Mouse (Mus musculus): ENCODE measurements at regions not wholly inside any gene's neighbourhood (a gene's known extent, or its start where the extent isn't known, plus 50 kb on each side); places are given as distances from the start of the nearest gene placed in this dataset.

- no peak overlapping the region for H3K4me3 ChIP-seq (replicated peaks; ENCODE audit: low read depth, low read length)
- no peak overlapping the region for H3K27ac ChIP-seq
- 0% methylated on average over 1 of the region's 1 CpGs for WGBS
- H3K36me3 ChIP-seq (ENCODE audit: insufficient read depth, low read length): no peaks in the 10 kb centered on the region
- DNase-seq (ENCODE audit: low spot score) (no peak), ATAC-seq (replicated peaks; ENCODE audit: low FRiP score, low read depth) (no peak)
- no peaks in the 10 kb centered on the region for H3K9me3 ChIP-seq (replicated peaks; ENCODE audit: low read length)
- no peaks in the 10 kb centered on the region for H3K27me3 ChIP-seq (ENCODE audit: insufficient read depth, low read length)
- no peak for TF ChIP-seq CTCF (IDR thresholded peaks at IDR 0.05; ENCODE audit: low read depth)
- H3K4me2 ChIP-seq (ENCODE audit: low read length): no peak overlapping the region
- 0 out of 2 replicates have a peak, but pooled peaks cover 4% of the 10 kb centered on the region for H3K4me1 ChIP-seq (replicated peaks; ENCODE audit: insufficient read depth, low read length)
- no peak overlapping the region for H3K9ac ChIP-seq (ENCODE audit: low read depth, low read length)
Observed at GRCm38 (mm10) chr12:9173680-9174079, 143.9 kb downstream of the Ttc32 start.

GRCm38 (mm10) chr12:9174327-9174726, 144.5 kb downstream of the Ttc32 start:
- no peak for TF ChIP-seq CTCF (IDR thresholded peaks at IDR 0.05; ENCODE audit: low read depth)
- DNase-seq (ENCODE audit: low spot score) (peak; percentile 54), ATAC-seq (replicated peaks; ENCODE audit: low FRiP score, low read depth) (no peak)
- Histone ChIP-seq H3K4me2 (ENCODE audit: low read length) (no peak overlapping the region), H3K9ac (ENCODE audit: low read depth, low read length) (no peak overlapping the region), H3K36me3 (ENCODE audit: insufficient read depth, low read length) (no peaks in the 10 kb centered on the region), H3K9me3 (replicated peaks; ENCODE audit: low read length) (no peaks in the 10 kb centered on the region), H3K4me1 (replicated peaks; ENCODE audit: insufficient read depth, low read length) (0 out of 2 replicates have a peak, but pooled peaks cover 4% of the 10 kb centered on the region), H3K27ac (no peak overlapping the region), H3K4me3 (replicated peaks; ENCODE audit: low read depth, low read length) (no peak overlapping the region), H3K27me3 (ENCODE audit: insufficient read depth, low read length) (no peaks in the 10 kb centered on the region)
- WGBS: 27% methylated on average over 9 of the region's 9 CpGs

- no peaks in the 10 kb centered on the region for H3K36me3 ChIP-seq (ENCODE audit: insufficient read depth, low read length)
- H3K9ac ChIP-seq (ENCODE audit: low read depth, low read length): no peak overlapping the region
- no peak for TF ChIP-seq CTCF (IDR thresholded peaks at IDR 0.05; ENCODE audit: low read depth)
- 6% methylated on average over 2 of the region's 2 CpGs for WGBS
- no peak overlapping the region for H3K27ac ChIP-seq
- no peak overlapping the region for H3K4me3 ChIP-seq (replicated peaks; ENCODE audit: low read depth, low read length)
- H3K4me1 ChIP-seq (replicated peaks; ENCODE audit: insufficient read depth, low read length): 0 out of 2 replicates have a peak, but pooled peaks cover 4% of the 10 kb centered on the region
- ATAC-seq (replicated peaks; ENCODE audit: low FRiP score, low read depth): no peak
- H3K9me3 ChIP-seq (replicated peaks; ENCODE audit: low read length): no peaks in the 10 kb centered on the region
- no peaks in the 10 kb centered on the region for H3K27me3 ChIP-seq (ENCODE audit: insufficient read depth, low read length)
- no peak overlapping the region for H3K4me2 ChIP-seq (ENCODE audit: low read length)
- no peak for DNase-seq (ENCODE audit: low spot score)
Observed at GRCm38 (mm10) chr12:9176198-9176597, 146.4 kb downstream of the Ttc32 start.

- H3K9me3 ChIP-seq (replicated peaks; ENCODE audit: low read length): no peaks in the 10 kb centered on the region
- H3K4me2 ChIP-seq (ENCODE audit: low read length): no peak overlapping the region
- ATAC-seq (replicated peaks; ENCODE audit: low FRiP score, low read depth) (no peak), DNase-seq (ENCODE audit: low spot score) (no peak)
- no peak for TF ChIP-seq CTCF (IDR thresholded peaks at IDR 0.05; ENCODE audit: low read depth)
- H3K36me3 ChIP-seq (ENCODE audit: insufficient read depth, low read length): no peaks in the 10 kb centered on the region
- H3K27me3 ChIP-seq (ENCODE audit: insufficient read depth, low read length): no peaks in the 10 kb centered on the region
- WGBS: 23% methylated on average over 4 of the region's 4 CpGs
- no peak overlapping the region for H3K4me3 ChIP-seq (replicated peaks; ENCODE audit: low read depth, low read length)
- no peak overlapping the region for H3K9ac ChIP-seq (ENCODE audit: low read depth, low read length)
- H3K4me1 ChIP-seq (replicated peaks; ENCODE audit: insufficient read depth, low read length): 0 out of 2 replicates have a peak, but pooled peaks cover 4% of the 10 kb centered on the region
- no peak overlapping the region for H3K27ac ChIP-seq
Observed at GRCm38 (mm10) chr12:9178626-9179025, 148.8 kb downstream of the Ttc32 start.

GRCm38 (mm10) chr12:9180677-9181076, 150.9 kb downstream of the Ttc32 start:
- no peak for ATAC-seq (replicated peaks; ENCODE audit: low FRiP score, low read depth)
- H3K4me3 ChIP-seq (replicated peaks; ENCODE audit: low read depth, low read length): no peak overlapping the region
- no peaks in the 10 kb centered on the region for H3K27me3 ChIP-seq (ENCODE audit: insufficient read depth, low read length)
- no peak for TF ChIP-seq CTCF (IDR thresholded peaks at IDR 0.05; ENCODE audit: low read depth)
- H3K9me3 ChIP-seq (replicated peaks; ENCODE audit: low read length): no peaks in the 10 kb centered on the region
- DNase-seq (ENCODE audit: low spot score): no peak
- 0 out of 2 replicates have a peak, but pooled peaks cover 4% of the 10 kb centered on the region for H3K4me1 ChIP-seq (replicated peaks; ENCODE audit: insufficient read depth, low read length)
- no peak overlapping the region for H3K27ac ChIP-seq
- no peak overlapping the region for H3K4me2 ChIP-seq (ENCODE audit: low read length)
- WGBS: 63% methylated on average over 4 of the region's 4 CpGs
- H3K9ac ChIP-seq (ENCODE audit: low read depth, low read length): no peak overlapping the region
- H3K36me3 ChIP-seq (ENCODE audit: insufficient read depth, low read length): no peaks in the 10 kb centered on the region

- WGBS: 74% methylated on average over 5 of the region's 5 CpGs
- Histone ChIP-seq H3K4me2 (ENCODE audit: low read length) (no peak overlapping the region), H3K4me1 (replicated peaks; ENCODE audit: insufficient read depth, low read length) (no peaks in the 10 kb centered on the region), H3K27ac (no peak overlapping the region), H3K9me3 (replicated peaks; ENCODE audit: low read length) (no peaks in the 10 kb centered on the region), H3K27me3 (ENCODE audit: insufficient read depth, low read length) (no peaks in the 10 kb centered on the region), H3K36me3 (ENCODE audit: insufficient read depth, low read length) (no peaks in the 10 kb centered on the region), H3K4me3 (replicated peaks; ENCODE audit: low read depth, low read length) (no peak overlapping the region), H3K9ac (ENCODE audit: low read depth, low read length) (no peak overlapping the region)
- ATAC-seq (replicated peaks; ENCODE audit: low FRiP score, low read depth) (no peak), DNase-seq (ENCODE audit: low spot score) (no peak)
- no peak for TF ChIP-seq CTCF (IDR thresholded peaks at IDR 0.05; ENCODE audit: low read depth)
Observed at GRCm38 (mm10) chr12:9191721-9192120, 161.9 kb downstream of the Ttc32 start.

GRCm38 (mm10) chr12:9199321-9199720, 169.5 kb downstream of the Ttc32 start:
- no peak for DNase-seq (ENCODE audit: low spot score)
- no peak for TF ChIP-seq CTCF (IDR thresholded peaks at IDR 0.05; ENCODE audit: low read depth)
- H3K9ac ChIP-seq (ENCODE audit: low read depth, low read length): no peak overlapping the region
- H3K4me3 ChIP-seq (replicated peaks; ENCODE audit: low read depth, low read length): no peak overlapping the region
- no peak for ATAC-seq (replicated peaks; ENCODE audit: low FRiP score, low read depth)
- no peaks in the 10 kb centered on the region for H3K36me3 ChIP-seq (ENCODE audit: insufficient read depth, low read length)
- WGBS: 80% methylated on average over 2 of the region's 2 CpGs
- no peak overlapping the region for H3K4me2 ChIP-seq (ENCODE audit: low read length)
- no peaks in the 10 kb centered on the region for H3K4me1 ChIP-seq (replicated peaks; ENCODE audit: insufficient read depth, low read length)
- H3K27me3 ChIP-seq (ENCODE audit: insufficient read depth, low read length): no peaks in the 10 kb centered on the region
- no peaks in the 10 kb centered on the region for H3K9me3 ChIP-seq (replicated peaks; ENCODE audit: low read length)
- H3K27ac ChIP-seq: no peak overlapping the region
